Mouse (Mus musculus): Measurements from ENCODE around the gene Ryr1. TPM values are rescaled to one million over a fixed set of nuclear protein-coding genes. Genes with fewer than 3 reads are reported as not detected.

Ryr1 gene
- polyA plus RNA-seq, 1 experiment from 2014 or later, result 0.01 TPM

- WGBS, result 18% methylated on average over 6 of the region's 6 CpGs
- Histone ChIP-seq H3K36me3 (ENCODE audit: insufficient read depth, low read length) (no peaks in the 10 kb centered on the region), H3K9me3 (ENCODE audit: low read length) (no peaks in the 10 kb centered on the region), H3K9ac (replicated peaks; ENCODE audit: low read depth) (peak overlapping the region; percentile 48), H3K27me3 (replicated peaks; ENCODE audit: insufficient read depth, low read length) (no peaks in the 10 kb centered on the region), H3K4me3 (ENCODE audit: low read depth, low read length) (peak overlapping the region; percentile 98), H3K27ac (ENCODE audit: low read length) (peak overlapping the region; percentile 94), H3K4me2 (replicated peaks; ENCODE audit: low read depth, low read length) (peak overlapping the region; percentile 71), H3K4me1 (ENCODE audit: insufficient read depth, low read depth, low read length) (peaks cover 41% of the 10 kb centered on the region; the same call in 1 of the 2 replicates)
- DNase-seq (ENCODE audit: low spot score) (peak; percentile 91), ATAC-seq (peak; percentile 54)
- TF ChIP-seq EP300 (IDR thresholded peaks at IDR 0.05), result peak; percentile 87
- TF ChIP-seq CTCF (IDR thresholded peaks at IDR 0.05), result no peak
Observed at GRCm38 (mm10) chr7:28959505-28960045, 165.4 kb downstream of the Ryr1 start.

DNA sequence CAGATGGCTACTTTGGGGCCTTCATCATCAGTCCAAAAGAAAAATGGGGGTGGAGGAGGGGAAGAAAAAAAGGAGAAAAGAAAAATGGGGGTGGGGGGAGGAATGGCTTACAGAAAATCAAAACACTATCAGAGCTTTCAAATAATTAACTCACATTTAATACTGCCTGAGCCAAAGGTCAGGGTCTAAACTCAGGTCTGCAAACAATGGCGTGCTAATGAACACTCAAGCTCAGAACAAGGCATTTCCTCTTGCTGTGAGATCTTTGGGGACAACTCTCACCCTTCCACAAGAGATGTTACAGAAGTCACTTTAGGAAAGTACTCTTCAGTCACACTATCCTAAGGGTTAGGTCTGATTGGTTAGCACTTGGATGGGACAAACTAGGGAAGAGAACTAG is 166.2 kb downstream of the Ryr1 start:
- Histone ChIP-seq H3K4me3 (ENCODE audit: low read depth, low read length) (0 out of 2 replicates have a peak overlapping the region, but pooled peaks have one; percentile 98), H3K4me2 (replicated peaks; ENCODE audit: low read depth, low read length) (peak overlapping the region; percentile 71), H3K27ac (ENCODE audit: low read length) (peak overlapping the region; percentile 94), H3K9me3 (ENCODE audit: low read length) (no peaks in the 10 kb centered on the region), H3K9ac (replicated peaks; ENCODE audit: low read depth) (peak overlapping the region; percentile 48; the same call in 1 of the 2 replicates), H3K4me1 (ENCODE audit: insufficient read depth, low read depth, low read length) (peaks cover 43% of the 10 kb centered on the region; the same call in 1 of the 2 replicates), H3K36me3 (ENCODE audit: insufficient read depth, low read length) (no peaks in the 10 kb centered on the region), H3K27me3 (replicated peaks; ENCODE audit: insufficient read depth, low read length) (no peaks in the 10 kb centered on the region)
- TF ChIP-seq EP300 (IDR thresholded peaks at IDR 0.05), result no peak
- no peak for TF ChIP-seq CTCF (IDR thresholded peaks at IDR 0.05)
- DNase-seq (ENCODE audit: low spot score) (no peak), ATAC-seq (no peak)
- 47% methylated on average over 1 of the region's 1 CpGs for WGBS

GRCm38 (mm10) chr7:28957997-28958725 is 166.8 kb downstream of the Ryr1 start:
- Histone ChIP-seq H3K4me3 (ENCODE audit: low read depth, low read length) (no peak overlapping the region), H3K9ac (replicated peaks; ENCODE audit: low read depth) (no peak overlapping the region), H3K4me1 (ENCODE audit: insufficient read depth, low read depth, low read length) (peaks cover 43% of the 10 kb centered on the region; the same call in 1 of the 2 replicates), H3K4me2 (replicated peaks; ENCODE audit: low read depth, low read length) (peak overlapping the region; percentile 71; the same call in 1 of the 2 replicates), H3K27ac (ENCODE audit: low read length) (peak overlapping the region; percentile 94), H3K9me3 (ENCODE audit: low read length) (no peaks in the 10 kb centered on the region), H3K27me3 (replicated peaks; ENCODE audit: insufficient read depth, low read length) (no peaks in the 10 kb centered on the region), H3K36me3 (ENCODE audit: insufficient read depth, low read length) (no peaks in the 10 kb centered on the region)
- ATAC-seq (no peak), DNase-seq (ENCODE audit: low spot score) (peak; percentile 73)
- WGBS, result 53% methylated on average over 1 of the region's 1 CpGs
- TF ChIP-seq EP300 (IDR thresholded peaks at IDR 0.05) (0 out of 2 replicates have a peak, but pooled peaks have one; percentile 45), CTCF (IDR thresholded peaks at IDR 0.05) (no peak)

- WGBS, result 40% methylated on average over 6 of the region's 6 CpGs
- ATAC-seq, result no peak
- no peaks in the 10 kb centered on the region for H3K9me3 ChIP-seq (ENCODE audit: low read length)
- H3K4me3 ChIP-seq (ENCODE audit: low read depth, low read length), result no peak overlapping the region
- H3K27me3 ChIP-seq (replicated peaks; ENCODE audit: insufficient read depth, low read length), result no peaks in the 10 kb centered on the region
- peaks cover 46% of the 10 kb centered on the region; the same call in 1 of the 2 replicates for H3K4me1 ChIP-seq (ENCODE audit: insufficient read depth, low read depth, low read length)
- TF ChIP-seq EP300 (IDR thresholded peaks at IDR 0.05) (peak; percentile 9; the same call in 1 of the 2 replicates), CTCF (IDR thresholded peaks at IDR 0.05) (0 out of 2 replicates have a peak, but pooled peaks have one; percentile 12)
- H3K27ac ChIP-seq (ENCODE audit: low read length), result peak overlapping the region; percentile 76; the same call in 1 of the 2 replicates
- H3K9ac ChIP-seq (replicated peaks; ENCODE audit: low read depth), result no peak overlapping the region
- DNase-seq (ENCODE audit: low spot score), result peak; percentile 64
- H3K4me2 ChIP-seq (replicated peaks; ENCODE audit: low read depth, low read length), result no peak overlapping the region
- H3K36me3 ChIP-seq (ENCODE audit: insufficient read depth, low read length), result no peaks in the 10 kb centered on the region
Observed at GRCm38 (mm10) chr7:28957286-28957685, 167.7 kb downstream of the Ryr1 start.

GRCm38 (mm10) chr7:28956270-28956669 is 168.7 kb downstream of the Ryr1 start:
- H3K27me3 ChIP-seq (replicated peaks; ENCODE audit: insufficient read depth, low read length), result no peaks in the 10 kb centered on the region
- no peak overlapping the region for H3K4me2 ChIP-seq (replicated peaks; ENCODE audit: low read depth, low read length)
- WGBS, result 64% methylated on average over 1 of the region's 1 CpGs
- H3K36me3 ChIP-seq (ENCODE audit: insufficient read depth, low read length), result no peaks in the 10 kb centered on the region
- H3K27ac ChIP-seq (ENCODE audit: low read length), result no peak overlapping the region
- DNase-seq (ENCODE audit: low spot score), result no peak
- H3K9me3 ChIP-seq (ENCODE audit: low read length), result no peaks in the 10 kb centered on the region
- H3K4me1 ChIP-seq (ENCODE audit: insufficient read depth, low read depth, low read length), result peaks cover 57% of the 10 kb centered on the region; the same call in 1 of the 2 replicates
- no peak overlapping the region for H3K9ac ChIP-seq (replicated peaks; ENCODE audit: low read depth)
- no peak overlapping the region for H3K4me3 ChIP-seq (ENCODE audit: low read depth, low read length)
- ATAC-seq, result no peak
- TF ChIP-seq EP300 (IDR thresholded peaks at IDR 0.05), result no peak

DNA sequence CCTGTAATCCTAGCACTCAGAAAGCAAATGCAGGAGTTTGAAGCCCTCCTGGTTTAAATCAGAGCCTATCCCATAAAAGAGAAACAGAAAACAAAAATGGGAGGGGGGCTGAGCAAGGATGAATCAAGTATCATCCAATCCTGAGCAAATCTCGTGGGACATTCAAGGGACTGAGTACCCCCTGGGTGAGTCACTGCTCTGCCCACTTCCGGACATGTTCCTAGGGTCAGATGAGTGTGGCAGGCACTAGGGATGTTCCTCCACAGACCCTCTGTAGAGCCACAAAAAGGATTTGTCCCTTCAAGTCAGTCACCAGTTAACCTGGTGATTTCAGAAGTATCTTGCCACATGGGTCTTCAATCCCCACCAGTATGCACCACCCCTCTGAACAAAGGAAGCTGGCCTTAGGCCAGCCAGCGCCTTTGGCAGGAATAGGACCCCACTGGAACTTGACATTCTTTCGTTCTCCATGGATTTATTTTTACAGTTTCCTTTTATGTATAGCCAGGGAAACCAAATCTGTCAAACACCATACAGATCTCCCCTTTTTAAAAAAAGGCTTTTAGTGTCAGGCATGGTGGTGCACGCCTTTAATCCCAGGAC is 169.6 kb downstream of the Ryr1 start:
- DNase-seq (ENCODE audit: low spot score) (peak; percentile 45), ATAC-seq (no peak)
- peaks cover 59% of the 10 kb centered on the region; the same call in 1 of the 2 replicates for H3K4me1 ChIP-seq (ENCODE audit: insufficient read depth, low read depth, low read length)
- no peak overlapping the region for H3K9ac ChIP-seq (replicated peaks; ENCODE audit: low read depth)
- WGBS, result 17% methylated on average over 5 of the region's 5 CpGs
- no peaks in the 10 kb centered on the region for H3K9me3 ChIP-seq (ENCODE audit: low read length)
- H3K4me2 ChIP-seq (replicated peaks; ENCODE audit: low read depth, low read length), result no peak overlapping the region
- H3K27me3 ChIP-seq (replicated peaks; ENCODE audit: insufficient read depth, low read length), result no peaks in the 10 kb centered on the region
- H3K36me3 ChIP-seq (ENCODE audit: insufficient read depth, low read length), result no peaks in the 10 kb centered on the region
- TF ChIP-seq EP300 (IDR thresholded peaks at IDR 0.05) (no peak), CTCF (IDR thresholded peaks at IDR 0.05) (no peak)
- peak overlapping the region; percentile 66 for H3K27ac ChIP-seq (ENCODE audit: low read length)
- no peak overlapping the region for H3K4me3 ChIP-seq (ENCODE audit: low read depth, low read length)

All from lung, postnatal 0 days (tissue).